Mouse (Mus musculus) ES-Bruce4 (cell line): ENCODE data around the gene Fabp3.

ENCODE experiments used
- CTCF ChIP-seq: IDR thresholded peaks from one replicate; pipeline ENCODE4 v1.8.1; 2011; ENCODE audit warnings: low read depth, low read length
- EP300 ChIP-seq: IDR thresholded peaks from 2 replicates; pipeline ENCODE4 v1.6.1; 2011; ENCODE audit warnings: low read depth, low read length; ENCODE audit not compliant: insufficient read depth
- POLR2A ChIP-seq: IDR thresholded peaks from one replicate; pipeline ENCODE4 v1.8.1; 2011; ENCODE audit warnings: low read length; ENCODE audit not compliant: insufficient read depth

GRCm38 (mm10) chr4:130360238-130360590 is 51.8 kb downstream of the Fabp3 start:
- TF ChIP-seq CTCF (no peak), POLR2A (no peak), EP300 (no peak)
